ENCODE assay signal across 12 mouse cellular contexts in the genomic region with DNA sequence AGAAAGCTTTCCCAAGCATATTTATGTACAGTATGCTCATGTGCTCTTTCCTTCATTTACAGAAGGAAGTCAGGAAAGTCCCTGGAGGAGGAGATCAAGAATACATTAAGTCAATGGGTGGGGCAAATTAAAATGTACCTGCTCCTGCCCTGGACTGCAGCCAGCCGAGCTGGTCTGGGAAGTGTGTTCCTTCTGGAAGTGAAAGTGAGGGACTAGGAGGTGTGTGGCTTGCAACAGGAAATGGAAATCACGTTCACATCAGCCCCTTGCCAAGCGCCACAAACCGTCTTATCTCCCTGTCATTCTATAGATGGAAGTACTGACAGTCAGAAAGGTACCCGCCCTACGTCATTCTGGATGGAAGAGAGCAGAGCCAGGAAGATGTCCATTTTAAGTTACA. TPM values are rescaled to one million over a fixed set of nuclear protein-coding genes. Genes with fewer than 3 reads are reported as not detected.
DNase-seq lines count a peak whose midpoint lies in the region; ATAC-seq and TF ChIP-seq lines count a peak whose summit lies in the region.
"Had no signal": no experiment of that assay in that cellular context is flagged by ENCODE, and none has a peak within 500 bp of the region (broad histone marks: within the 10 kb centered on the region; RNA-seq: fewer than 3 reads in every experiment).

No protein-coding gene starts in this region.

- ATAC-seq in common myeloid progenitor, adult 5-6 weeks (replicated peaks; ENCODE audit: low read depth, poor library complexity, severe bottlenecking): peak; percentile 78
- peak; percentile 49 for ATAC-seq in lung, embryonic 16.5 days (ENCODE audit: low read depth)
- ATAC-seq in midbrain, embryonic 14.5 days (ENCODE audit: low FRiP score, low TSS enrichment): no peak

- H3K36me3 ChIP-seq in kidney, adult 2 months (ENCODE audit: control insufficient read depth, insufficient read depth, low read length): no peaks in the 10 kb centered on the region
- no peaks in the 10 kb centered on the region for H3K36me3 ChIP-seq in lung, embryonic 16.5 days (ENCODE audit: control insufficient read depth, insufficient read depth, low read length)
- no peaks in the 10 kb centered on the region for H3K36me3 ChIP-seq in midbrain, embryonic 14.5 days (ENCODE audit: control insufficient read depth, insufficient read depth, low read length)
- H3K36me3 ChIP-seq: G1E; neural tube, embryonic 12.5 days had no signal

- no peak overlapping the region for H3K4me3 ChIP-seq in kidney, adult 2 months (ENCODE audit: insufficient read depth, low read depth, low read length)
- no peak overlapping the region; the same call in 1 of the 2 replicates for H3K4me3 ChIP-seq in lung, embryonic 16.5 days (ENCODE audit: low read length)
- H3K4me3 ChIP-seq in midbrain, embryonic 14.5 days (replicated peaks; ENCODE audit: low read depth, low read length): no peak overlapping the region
- no peak overlapping the region for H3K4me3 ChIP-seq in layer of hippocampus, adult 2 months
- H3K4me3 ChIP-seq: neural tube, embryonic 12.5 days had no signal

- no peaks in the 10 kb centered on the region for H3K9me3 ChIP-seq in lung, embryonic 16.5 days (ENCODE audit: control insufficient read depth, low read length)
- H3K9me3 ChIP-seq in midbrain, embryonic 14.5 days (ENCODE audit: control insufficient read depth, low read length): no peaks in the 10 kb centered on the region
- H3K9me3 ChIP-seq: neural tube, embryonic 12.5 days had no signal

- peaks cover 20% of the 10 kb centered on the region for H3K4me1 ChIP-seq in kidney, adult 2 months (ENCODE audit: control insufficient read depth, insufficient read depth, low read length)
- peaks cover 25% of the 10 kb centered on the region for H3K4me1 ChIP-seq in lung, embryonic 16.5 days (replicated peaks; ENCODE audit: control insufficient read depth, insufficient read depth, low read length)
- H3K4me1 ChIP-seq in midbrain, embryonic 14.5 days (ENCODE audit: control insufficient read depth, insufficient read depth, low read length): no peaks in the 10 kb centered on the region
- H3K4me1 ChIP-seq: neural tube, embryonic 12.5 days had no signal

- no peak for TF ChIP-seq POLR2A in kidney, adult 2 months (IDR thresholded peaks at IDR 0.05; ENCODE audit: low read depth, low read length)

- H3K27me3 ChIP-seq in kidney, adult 2 months (replicated peaks; ENCODE audit: control insufficient read depth, insufficient read depth, low read length): no peaks in the 10 kb centered on the region
- H3K27me3 ChIP-seq in lung, embryonic 16.5 days (ENCODE audit: control insufficient read depth, insufficient read depth, low read depth, low read length): no peaks in the 10 kb centered on the region
- H3K27me3 ChIP-seq in midbrain, embryonic 14.5 days (ENCODE audit: control insufficient read depth, insufficient read depth, low read length): no peaks in the 10 kb centered on the region
- H3K27me3 ChIP-seq: neural tube, embryonic 12.5 days had no signal

- WGBS in kidney, adult 2 months: 39% methylated on average over 6 of the region's 6 CpGs
- 35% methylated on average over 6 of the region's 6 CpGs for WGBS in lung, embryonic 16.5 days
- WGBS in midbrain, embryonic 14.5 days: 76% methylated on average over 6 of the region's 6 CpGs

- H3K4me2 ChIP-seq in lung, embryonic 16.5 days (ENCODE audit: low read depth, low read length): peak overlapping the region; percentile 33
- H3K4me2 ChIP-seq in midbrain, embryonic 14.5 days (ENCODE audit: low read length): no peak overlapping the region
- H3K4me2 ChIP-seq: neural tube, embryonic 12.5 days had no signal

- H3K9ac ChIP-seq in lung, embryonic 16.5 days (ENCODE audit: low read length): no peak overlapping the region
- no peak overlapping the region for H3K9ac ChIP-seq in midbrain, embryonic 14.5 days (replicated peaks; ENCODE audit: low read length)
- H3K9ac ChIP-seq: liver, embryonic 14.5 days; neural tube, embryonic 12.5 days had no signal

- TF ChIP-seq CTCF in kidney, adult 2 months (conservative IDR thresholded peaks at IDR 0.05; ENCODE audit: insufficient read depth, insufficient read length, low read depth, low read length): no peak
- no peak for TF ChIP-seq CTCF in layer of hippocampus, adult 2 months (conservative IDR thresholded peaks at IDR 0.05)

- DNase-seq in CD4-positive, CD25-positive, alpha-beta regulatory T cell, adult 2 months (ENCODE audit: low read depth, low spot score): peak; percentile 24
- DNase-seq in kidney, adult 2 months: peak; percentile 80
- no peak for DNase-seq in midbrain, embryonic 14.5 days
- no peak for DNase-seq in testis, postnatal 10 days (ENCODE audit: low spot score)
- no peak for DNase-seq in layer of hippocampus, adult 2 months (ENCODE audit: low spot score in 2 of 2)
- no peak for DNase-seq in gastrocnemius, postnatal 10 days

- H3K27ac ChIP-seq in kidney, adult 2 months (ENCODE audit: insufficient read depth, low read depth, low read length): peak overlapping the region; percentile 1; the same call in 1 of the 2 replicates
- H3K27ac ChIP-seq in lung, embryonic 16.5 days (ENCODE audit: low read length): peak overlapping the region; percentile 74
- H3K27ac ChIP-seq in midbrain, embryonic 14.5 days (replicated peaks; ENCODE audit: low read depth, low read length): no peak overlapping the region
- H3K27ac ChIP-seq in layer of hippocampus, adult 2 months: no peak overlapping the region
- H3K27ac ChIP-seq: hindbrain, postnatal 0 days; liver, embryonic 14.5 days; neural tube, embryonic 12.5 days had no signal

RNA-seq across cellular contexts. Expression of a gene that starts 0.4 kb away (rescaled TPM):
- total RNA-seq in common myeloid progenitor, adult 5-6 weeks (2017): not detected in 2 replicates
- 0.55 and 0.96 TPM in 2 replicates for polyA plus RNA-seq in kidney, adult 2 months (2012; rRNA removed)
- 0.46 and 0.65 TPM in 2 replicates for polyA plus RNA-seq in lung, embryonic 16.5 days (2015; fragmentation: Nextera tagmentation; extraction: Ambion mirVana)
- not detected in 2 replicates for polyA plus RNA-seq in midbrain, embryonic 14.5 days (2014; fragmentation: Nextera tagmentation; extraction: Ambion mirVana)
- total RNA-seq in layer of hippocampus, adult 2 months (2021): not detected
- total RNA-seq in gastrocnemius, postnatal 10 days (2021): under 1 TPM in 1 of 2 experiments, not detected in 1; 0.09 TPM
- polyA plus RNA-seq: G1E had no signal

Comparison
In these comparisons a context has a peak if more than half of its experiments do, and no peak if none do; other contexts are left out.
1. DNase-seq: peak in CD4-positive, CD25-positive, alpha-beta regulatory T cell, adult 2 months (single experiment) and kidney, adult 2 months (single experiment); none in midbrain, embryonic 14.5 days (single experiment), testis, postnatal 10 days (single experiment), layer of hippocampus, adult 2 months (0 of 2) and gastrocnemius, postnatal 10 days (single experiment).
2. H3K27ac ChIP-seq: peak in kidney, adult 2 months (single experiment) and lung, embryonic 16.5 days (single experiment); none in midbrain, embryonic 14.5 days (single experiment) and layer of hippocampus, adult 2 months (single experiment).